Mouse (Mus musculus): Measurements from ENCODE around the gene Mpc1. TPM values are rescaled to one million over a fixed set of nuclear protein-coding genes. Genes with fewer than 3 reads are reported as not detected.
"Not testable (repeated sequence)": the region's sequence is repeated elsewhere in the genome, so short reads cannot be mapped to it uniquely, and the experiment has no call there.

Mpc1 gene
- polyA plus RNA-seq, 3 experiments from 2014 or later, result 178 to 199 (median 188) TPM

DNA sequence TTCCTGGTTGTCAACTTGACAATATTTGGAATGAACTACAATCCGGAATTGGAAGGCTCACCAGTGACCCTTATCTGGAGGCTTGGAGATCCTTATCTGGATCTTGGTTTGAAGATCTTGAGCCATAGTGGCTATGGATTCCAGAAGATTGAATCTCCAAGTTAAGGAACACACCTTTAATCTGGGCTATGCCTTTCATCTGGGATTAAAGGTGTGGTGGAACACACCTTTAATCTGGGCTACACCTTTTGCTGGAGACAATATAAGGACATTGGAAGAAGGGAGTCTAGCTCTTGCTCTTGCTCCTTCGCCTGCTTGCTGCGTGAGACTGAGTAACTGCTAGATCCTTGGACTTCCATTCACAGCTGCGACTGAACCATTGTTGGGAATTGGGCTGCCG, 54.5 kb downstream of the Mpc1 start, which contains the start of gene Prr18:
Gene Prr18 (plus strand): TSS at position 301 of the 400 bp plus-strand sequence.
- ATAC-seq, result not testable (repeated sequence)

DNA sequence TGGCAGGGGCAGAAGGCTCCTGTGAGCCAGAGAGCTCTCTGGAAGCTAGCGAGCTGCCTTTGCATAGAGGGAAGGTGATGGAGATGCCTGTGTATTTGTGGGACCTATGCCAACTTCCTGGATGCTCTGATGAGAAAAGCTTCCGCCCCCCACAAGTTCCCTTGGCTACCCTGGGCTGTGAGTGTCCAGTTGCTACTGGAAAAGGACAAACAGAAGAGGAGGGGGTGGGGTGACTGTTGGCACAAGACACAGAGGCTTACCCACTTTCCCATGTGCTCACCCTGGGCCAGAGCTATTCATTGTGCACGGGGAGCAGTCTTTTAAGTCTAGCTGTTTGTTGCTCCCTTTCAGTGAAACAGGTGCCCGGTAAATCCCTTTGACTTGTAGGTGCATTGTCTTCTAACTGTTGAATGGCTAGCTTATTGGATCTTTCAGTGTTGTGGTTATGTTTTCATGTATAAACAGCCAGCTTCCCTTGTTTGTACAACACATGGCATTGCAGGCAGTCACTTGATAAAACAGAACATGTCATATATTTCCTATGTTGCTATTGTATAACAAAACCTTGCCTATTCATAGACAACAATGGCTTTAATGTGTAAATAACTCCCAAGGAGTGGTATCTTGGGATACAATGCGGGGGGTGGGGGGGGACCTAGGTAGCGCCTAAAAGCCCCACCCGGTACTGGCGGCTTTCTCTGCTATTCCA, 57.1 kb downstream of the Mpc1 start:
- ATAC-seq, result no peak

DNA sequence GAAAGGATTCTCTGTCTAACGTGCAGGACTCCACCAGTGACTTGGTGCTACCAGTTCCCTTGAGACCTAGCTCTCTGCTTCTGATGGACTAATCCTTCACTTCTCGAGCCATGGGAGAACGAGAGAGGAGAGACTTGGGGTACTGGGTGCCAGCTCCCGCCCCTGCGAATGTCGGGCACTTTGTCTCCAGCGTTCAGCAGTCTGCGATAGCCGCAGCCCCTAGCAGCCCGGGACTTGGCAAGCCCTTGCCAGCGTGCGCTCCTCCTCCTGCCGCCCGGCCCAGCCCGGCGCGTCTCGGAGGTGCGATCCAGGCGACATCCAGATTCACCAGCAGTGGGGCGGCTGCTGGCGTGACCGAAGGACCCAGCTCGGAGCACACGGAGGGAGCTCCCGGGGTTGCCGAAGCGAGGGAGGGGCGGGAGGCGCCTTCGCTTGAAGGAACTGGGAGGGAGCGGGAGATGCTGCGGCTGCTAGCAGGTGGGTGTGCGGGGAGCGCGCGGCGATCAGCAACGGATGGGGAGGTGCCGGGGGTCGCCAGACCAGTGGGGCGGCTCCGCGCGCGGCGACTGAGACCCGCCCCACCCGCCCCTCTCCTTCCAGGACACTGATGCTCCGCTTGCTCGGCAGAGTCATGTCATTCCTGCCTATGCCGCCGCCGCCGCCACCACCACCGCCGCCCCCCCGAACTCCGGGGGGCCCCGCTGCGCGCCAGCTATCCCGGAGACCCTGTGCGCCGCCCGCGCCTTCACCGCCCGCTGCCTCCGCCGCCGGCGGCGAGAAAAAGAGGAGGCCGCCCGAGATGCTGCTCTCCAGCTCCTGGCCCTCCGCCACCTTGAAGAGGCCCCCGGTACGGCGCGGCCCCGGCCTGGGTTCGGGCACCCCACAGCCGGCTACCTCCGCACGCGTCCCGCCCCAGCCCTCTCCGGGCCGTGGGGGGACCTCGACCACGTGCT, 58.0 kb downstream of the Mpc1 start:
- peak; percentile 4 for ATAC-seq

DNA sequence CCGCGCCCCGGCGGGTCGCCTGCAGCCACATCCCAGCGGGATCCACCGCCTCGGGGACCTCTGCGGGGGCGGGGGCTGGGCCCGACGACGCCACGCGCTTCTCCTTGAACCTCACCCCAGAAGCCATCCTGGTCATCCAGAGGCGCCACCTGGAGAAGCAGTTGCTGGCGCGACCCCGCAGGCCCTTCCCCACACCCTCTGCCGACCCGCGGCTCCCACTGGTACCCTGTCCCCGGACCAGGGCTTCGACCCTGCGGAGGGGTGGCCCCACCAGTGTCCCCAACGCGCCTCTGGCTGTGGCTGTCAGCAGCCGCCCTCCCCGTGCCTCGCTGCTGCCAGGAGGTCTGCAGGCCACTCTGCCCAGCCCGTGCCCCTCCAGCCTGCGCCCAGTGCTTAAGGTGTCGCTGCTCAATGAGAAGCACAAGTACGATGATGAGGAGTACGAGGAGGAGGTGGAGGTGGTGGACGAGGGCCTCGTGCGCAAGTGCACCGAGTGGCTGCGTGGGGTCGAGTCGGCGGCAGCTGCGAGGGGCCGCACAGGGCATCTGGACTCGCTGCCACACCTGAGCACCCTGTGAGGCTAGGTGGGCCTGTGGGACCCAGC, 58.8 kb downstream of the Mpc1 start:
- ATAC-seq, result peak; percentile 6

DNA sequence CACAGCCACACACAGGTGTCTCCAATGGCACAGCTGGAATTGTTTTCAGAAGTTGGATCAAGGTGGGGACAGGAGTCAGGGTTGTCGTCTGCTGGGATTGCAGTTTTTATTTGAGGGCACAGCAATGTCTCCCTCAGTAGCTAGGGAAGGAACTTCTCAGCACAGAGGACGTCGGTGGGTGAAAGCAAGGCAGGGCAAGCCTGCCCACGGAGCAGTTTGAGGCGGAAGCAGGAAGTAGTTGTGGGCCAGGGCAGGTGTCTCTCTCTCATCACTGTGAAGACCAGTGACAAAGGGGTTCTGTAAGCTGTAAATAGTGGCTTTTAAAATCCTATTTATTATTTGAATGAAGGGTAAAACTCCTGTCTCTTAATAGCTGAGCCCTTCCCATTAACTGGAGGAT, 60.0 kb downstream of the Mpc1 start:
- peak; percentile 83 for ATAC-seq

DNA sequence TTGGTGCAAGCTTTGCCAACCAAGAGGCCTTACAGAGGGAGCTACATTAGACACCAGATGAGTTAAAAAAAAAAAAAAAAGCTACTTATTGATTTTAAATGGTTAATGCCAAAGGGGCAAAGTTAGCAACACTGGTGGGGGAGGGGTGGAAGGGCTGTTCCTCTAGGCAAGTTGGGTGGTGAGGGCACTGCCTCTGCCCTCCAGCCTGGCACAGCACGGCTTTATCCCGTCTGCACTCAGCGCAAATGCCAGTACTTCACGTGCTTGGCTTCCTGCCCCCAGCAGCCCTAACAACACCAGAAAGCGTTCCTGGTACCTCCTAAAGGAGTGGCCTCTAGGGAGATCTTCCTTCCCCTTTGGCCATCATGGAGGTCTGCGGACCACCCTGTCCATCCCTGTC, 60.7 kb downstream of the Mpc1 start:
- no peak for ATAC-seq

Other genes with a start within 250 kb of the Mpc1 start
- gene Gm49673, start 135.1 kb upstream of the Mpc1 start, polyA plus RNA-seq (2017; shearing (Covaris generic)), result under 1 TPM in 1 of 3 experiments, not detected in 2; 0.26 TPM
- 10 to 100 TPM; 41.7 to 52.1 (median 51.3) TPM for gene Rnaset2a, start 134.8 kb upstream of the Mpc1 start, polyA plus RNA-seq (2017; shearing (Covaris generic))
- 10 to 100 TPM; 22.8 to 31.0 (median 24.2) TPM for gene Fgfr1op, start 117.4 kb upstream of the Mpc1 start, polyA plus RNA-seq (2017; shearing (Covaris generic))
- 100 to 1,000 TPM in 2 of 3 experiments, 10 to 100 TPM in 1; 42.1 to 112 (median 100) TPM for gene Ccr6, start 46.9 kb upstream of the Mpc1 start, polyA plus RNA-seq (2017; shearing (Covaris generic))
- gene Sft2d1, start 28.2 kb downstream of the Mpc1 start, polyA plus RNA-seq (2017; shearing (Covaris generic)), result 100 to 1,000 TPM; 111 to 145 (median 111) TPM
- gene Prr18, start 54.6 kb downstream of the Mpc1 start, polyA plus RNA-seq (2017; shearing (Covaris generic)), result under 1 TPM in 1 of 3 experiments, not detected in 2; 0.25 TPM
- 1 to 10 TPM in 2 of 3 experiments, under 1 TPM in 1; 0.44 to 2.0 (median 1.4) TPM for gene T2, start 73.1 kb downstream of the Mpc1 start, polyA plus RNA-seq (2017; shearing (Covaris generic))
- gene T, start 151.5 kb downstream of the Mpc1 start, polyA plus RNA-seq (2017; shearing (Covaris generic)), result not detected
- not detected for gene Pde10a, start 242.5 kb downstream of the Mpc1 start, polyA plus RNA-seq (2017; shearing (Covaris generic))